Mouse (Mus musculus): Measurements from ENCODE around the gene Fcgr3.

DNA sequence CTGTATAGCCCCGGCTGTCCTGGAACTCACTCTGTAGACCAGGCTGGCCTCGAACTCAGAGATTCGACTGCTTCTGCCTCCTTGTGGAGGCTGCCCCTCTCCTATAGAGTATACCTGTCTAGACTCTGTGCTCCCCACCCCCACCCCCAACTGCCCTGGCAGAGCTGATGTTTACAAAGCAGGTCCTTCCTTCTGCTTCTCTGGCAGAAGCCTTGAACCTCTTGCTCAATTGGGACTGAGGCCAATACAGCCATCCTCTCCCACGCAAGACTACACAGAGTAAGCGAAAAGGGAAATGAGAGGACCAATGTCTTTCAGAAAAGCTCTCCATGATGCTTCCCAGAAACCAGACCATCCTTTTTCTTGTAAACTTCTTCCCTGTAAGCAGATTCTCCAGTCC, 7.5 kb downstream of the Fcgr3 start:
- TF ChIP-seq CTCF (conservative IDR thresholded peaks at IDR 0.05; ENCODE audit: low read length) (no peak), NANOG (IDR thresholded peaks at IDR 0.05; ENCODE audit: borderline replicate concordance, low read length) (no peak), POU5F1 (IDR thresholded peaks at IDR 0.05; ENCODE audit: borderline replicate concordance, low read length) (no peak)

Measured in E14TG2a.4 (cell line).